Mouse (Mus musculus) layer of hippocampus, postnatal 10 days (tissue): ENCODE measurements around the gene Dgat2. TPM values are rescaled to one million over a fixed set of nuclear protein-coding genes. Genes with fewer than 3 reads are reported as not detected.

Source experiments
- DNase-seq, 2 experiments: peaks; one replicate each; pipeline ENCODE4 v3.0.0; 2021; ENCODE audit warnings: low spot score in 2 of 2
- total RNA-seq, 2 experiments: library from RNA; stranded (reverse); gene quantifications; 2 replicates each; pipeline ENCODE4 v1.2.3; 2021

Dgat2 gene
- total RNA-seq, 2 experiments from 2014 or later = 77.9 to 82.9 TPM

DNA sequence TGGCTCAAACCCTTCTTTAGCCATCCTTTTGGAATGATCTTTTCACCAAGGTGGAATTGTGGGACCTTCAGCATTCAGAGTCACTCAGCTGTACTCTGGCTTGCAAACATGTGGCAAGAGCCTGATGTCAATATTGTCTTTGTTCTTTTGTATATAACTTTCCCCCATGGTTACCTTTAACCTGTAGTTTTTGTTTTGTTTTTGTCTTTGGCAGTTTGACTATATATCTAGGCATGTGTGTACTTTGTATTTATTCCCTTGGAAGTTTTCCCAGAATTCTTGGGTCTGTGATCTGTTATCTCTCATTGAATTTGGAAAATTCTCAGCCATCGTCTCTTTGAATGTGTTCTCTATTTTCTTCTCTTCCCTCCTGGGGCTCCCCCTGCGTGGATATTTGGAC is 12.0 kb upstream of the Dgat2 start:
- DNase-seq = no peak

DNA sequence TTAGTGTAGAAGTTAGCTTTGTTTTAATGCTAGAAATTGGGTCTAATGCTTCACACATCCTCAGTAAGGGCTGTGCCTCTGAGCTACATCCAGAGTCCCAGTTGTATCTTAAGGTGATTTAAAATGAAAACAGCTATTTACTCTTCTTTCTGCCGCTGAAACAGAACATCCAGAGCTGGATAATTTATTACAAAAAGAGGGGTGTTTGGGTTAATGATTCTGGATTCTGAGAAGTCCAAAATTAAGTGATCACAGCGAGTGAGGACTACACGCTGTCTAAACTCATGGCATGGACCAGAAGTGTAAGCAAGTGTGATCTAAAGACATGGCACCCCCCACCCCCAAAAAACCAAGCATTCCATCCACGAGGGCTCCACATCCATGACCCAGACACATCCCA is 11.4 kb upstream of the Dgat2 start:
- no peak for DNase-seq

- no peak for DNase-seq
These were observed 8.9 kb upstream of the Dgat2 start for GRCm38 (mm10) chr7:99191411-99191810.

GRCm38 (mm10) chr7:99189885-99190284 is 7.4 kb upstream of the Dgat2 start:
- DNase-seq = no peak

DNA sequence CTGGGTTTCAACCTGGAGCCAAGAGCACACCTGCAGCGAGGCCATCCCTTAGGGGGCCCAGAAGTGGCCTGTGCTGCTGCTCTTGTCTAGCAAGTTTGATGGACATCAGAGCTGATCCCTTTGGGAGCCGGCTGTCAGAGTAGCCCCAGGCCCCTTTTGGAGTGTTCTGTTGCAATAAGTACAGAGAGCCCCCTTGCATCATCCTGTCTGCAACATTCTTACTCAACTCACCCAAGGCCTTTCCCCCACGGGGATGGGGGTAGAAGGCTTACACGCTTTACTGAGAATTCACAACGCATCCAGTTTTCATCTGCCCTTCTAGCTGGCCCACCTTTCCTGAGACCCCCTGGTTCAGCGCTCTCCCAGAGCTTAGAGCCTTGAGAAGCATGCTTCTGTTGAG is 6.1 kb upstream of the Dgat2 start:
- DNase-seq = no peak

- no peak for DNase-seq
These were observed 4.9 kb upstream of the Dgat2 start for GRCm38 (mm10) chr7:99187451-99187850.

- no peak for DNase-seq
These were observed 2.9 kb upstream of the Dgat2 start for GRCm38 (mm10) chr7:99185405-99185804.

DNA sequence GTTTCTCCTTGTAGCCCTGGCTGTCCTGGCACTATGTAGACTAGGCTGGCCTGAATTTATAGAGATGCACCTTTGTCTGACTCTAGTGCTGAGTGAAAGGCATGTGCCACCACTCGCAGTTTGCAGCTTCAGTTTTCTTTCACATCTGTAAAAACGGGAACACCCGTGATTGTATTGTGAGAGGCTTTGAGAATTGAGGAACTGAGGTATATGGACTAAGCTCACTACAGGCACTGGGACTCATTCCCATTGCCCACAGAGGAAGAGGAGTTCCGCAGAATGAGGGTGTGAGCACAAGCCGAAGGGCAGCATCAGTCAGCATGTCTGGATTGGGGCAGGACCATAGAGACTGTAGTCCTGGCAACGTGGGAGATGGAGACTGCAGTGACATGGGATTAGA is 1.2 kb upstream of the Dgat2 start:
- no peak for DNase-seq

DNA sequence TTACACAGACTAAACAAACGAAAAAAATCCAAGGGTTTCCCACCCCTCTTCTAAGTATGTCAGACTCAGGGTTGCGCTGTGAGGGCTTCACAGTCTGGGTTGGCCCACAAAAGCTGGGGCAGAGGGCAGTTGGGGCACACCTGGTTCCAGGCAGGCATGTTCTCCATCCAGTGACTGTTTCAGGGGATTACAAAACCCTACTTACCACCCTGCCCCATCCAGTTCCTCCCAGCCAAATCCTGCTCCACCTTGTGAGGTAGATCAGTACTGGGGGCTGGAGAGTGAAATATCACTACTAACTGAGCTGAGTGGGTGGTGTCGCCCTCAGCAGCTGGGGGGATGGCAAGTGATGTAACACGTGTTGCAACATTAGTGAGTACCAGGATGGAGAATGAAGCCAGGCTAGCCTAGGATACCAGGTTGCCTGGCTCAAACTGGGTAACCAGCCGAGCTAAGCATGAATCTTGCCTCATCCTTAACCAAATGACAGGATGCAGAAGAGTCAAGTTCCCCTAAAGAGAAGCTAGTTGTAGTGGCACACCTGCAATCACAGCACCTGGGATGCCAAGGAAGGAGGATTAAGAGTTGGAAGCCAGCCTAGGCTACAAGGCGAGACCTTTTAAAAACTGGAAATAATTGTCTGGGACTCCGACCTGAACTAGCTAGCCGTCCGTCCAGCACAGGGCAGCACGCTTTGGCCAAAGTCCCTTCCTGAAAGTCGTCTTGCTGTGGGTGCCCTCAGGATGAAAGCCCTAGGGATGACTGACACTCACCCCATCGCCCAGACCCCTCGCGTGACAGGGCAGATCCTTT is 694 bp downstream of the Dgat2 start:
- peak; percentile 18 to 30 for DNase-seq

GRCm38 (mm10) chr7:99180162-99180561 is 2.4 kb downstream of the Dgat2 start:
- DNase-seq = no peak

- no peak for DNase-seq
These were observed 3.2 kb downstream of the Dgat2 start for GRCm38 (mm10) chr7:99179271-99179670.

GRCm38 (mm10) chr7:99177386-99177785 is 5.1 kb downstream of the Dgat2 start:
- no peak for DNase-seq

DNA sequence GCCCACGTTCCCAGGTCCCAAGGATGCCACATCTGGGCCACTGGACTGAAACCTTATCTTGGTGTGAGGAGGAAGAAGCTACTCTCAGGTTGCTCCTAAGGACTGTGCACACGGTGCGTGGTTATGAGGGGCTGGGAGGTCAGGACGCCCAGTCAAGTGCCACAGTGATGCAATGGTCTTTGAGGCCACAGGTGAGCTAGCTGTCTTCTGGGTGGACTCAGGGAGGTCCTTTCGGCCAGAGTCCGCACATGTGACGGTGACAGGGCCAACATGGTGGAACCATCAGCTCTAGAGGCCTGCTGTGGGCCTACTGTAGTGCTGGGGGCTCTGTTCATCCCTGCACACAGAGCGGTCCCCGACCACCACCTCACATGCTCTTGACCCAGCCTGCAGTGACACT is 6.9 kb downstream of the Dgat2 start:
- DNase-seq = no peak

DNA sequence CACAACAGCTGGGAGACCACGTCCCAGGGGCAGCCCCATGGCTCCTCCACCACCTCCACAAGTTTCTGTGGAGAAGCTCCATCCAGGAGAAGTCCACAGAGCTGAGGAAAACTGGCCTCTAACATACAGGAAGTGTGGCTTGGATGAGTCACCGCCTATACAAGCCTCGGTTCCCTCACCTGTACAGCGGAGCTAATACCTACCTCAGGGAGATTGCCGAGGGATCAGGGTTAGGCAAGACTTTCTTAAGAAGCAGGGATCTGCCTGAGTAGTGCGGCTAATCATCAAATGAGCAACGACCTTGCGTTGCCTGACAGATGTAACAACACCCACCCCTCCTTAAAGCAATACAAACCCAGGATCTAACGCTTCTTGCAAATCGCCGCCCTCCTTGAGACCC is 7.4 kb downstream of the Dgat2 start:
- DNase-seq = no peak

DNA sequence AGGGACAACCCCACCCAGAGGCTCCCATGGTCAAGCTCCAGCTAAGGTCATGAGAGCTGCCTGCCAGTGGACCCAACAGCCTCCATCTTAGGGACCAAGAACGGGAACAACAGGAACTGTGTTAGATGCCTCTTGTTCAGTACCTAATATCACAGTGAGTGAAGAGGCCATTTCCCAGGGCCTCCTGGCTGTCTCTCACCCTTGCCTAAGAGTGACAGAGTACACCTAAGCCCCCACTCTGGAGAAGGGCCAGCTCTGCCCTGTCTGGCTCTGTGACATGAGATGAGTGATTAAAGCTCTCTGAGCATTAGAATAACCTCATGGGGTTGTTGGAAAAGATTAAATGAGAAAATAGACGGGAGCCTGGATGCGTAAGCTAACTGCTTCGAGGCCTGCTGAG is 8.5 kb downstream of the Dgat2 start:
- no peak for DNase-seq

DNA sequence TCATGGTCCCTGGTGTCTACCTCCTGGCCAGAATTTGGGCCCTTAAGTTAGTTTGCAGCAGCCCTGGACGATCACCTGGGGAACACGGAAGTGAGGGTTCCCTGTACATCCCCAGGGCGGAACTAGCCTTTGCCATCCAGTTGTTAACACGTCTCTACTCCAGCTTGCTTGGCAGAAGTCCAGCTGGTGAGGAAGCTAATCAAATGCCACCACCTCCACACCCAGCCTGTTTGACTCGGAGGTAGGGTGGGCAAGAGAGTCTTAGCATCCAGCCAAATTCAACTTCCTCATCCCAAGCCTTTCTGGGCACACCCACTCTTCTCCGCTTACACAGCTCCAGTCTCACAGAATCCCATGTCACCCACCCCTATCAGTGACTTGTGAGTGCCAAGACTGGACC is 9.6 kb downstream of the Dgat2 start:
- DNase-seq = no peak

DNA sequence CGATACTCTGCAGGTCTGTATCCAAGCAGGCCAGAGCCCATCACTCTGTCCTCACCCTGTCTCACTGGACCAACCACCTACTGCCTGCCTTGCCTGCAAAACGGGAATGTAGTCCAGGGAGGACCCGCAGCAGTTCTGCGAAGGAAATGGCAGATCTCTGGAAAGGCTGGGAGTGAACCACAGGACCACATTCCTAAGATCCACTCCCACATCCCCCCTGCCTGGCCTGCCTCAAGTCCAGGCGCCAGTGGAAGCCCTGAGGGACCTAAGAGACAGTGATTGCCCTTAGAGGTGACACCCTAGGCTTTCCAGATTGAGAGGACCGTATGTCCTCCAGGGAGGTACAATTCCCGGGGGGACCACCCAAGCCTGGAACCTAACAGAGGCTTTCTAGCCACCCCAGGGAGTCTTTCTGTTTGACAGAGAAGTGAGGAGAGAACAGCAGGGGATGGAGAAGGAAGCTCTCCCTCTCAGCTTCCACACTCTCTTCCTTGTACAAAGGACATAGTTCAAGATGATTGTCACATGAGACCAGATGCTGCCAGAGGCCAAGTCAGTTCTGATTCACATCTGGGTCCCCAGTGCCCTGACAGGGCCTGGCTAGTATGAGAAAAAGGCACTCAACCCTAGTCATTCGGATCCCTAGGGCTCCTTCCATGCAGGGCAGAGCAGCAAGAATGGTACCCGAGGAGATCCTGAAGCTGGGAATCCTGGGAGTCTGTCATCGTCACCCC is 10.6 kb downstream of the Dgat2 start:
- DNase-seq = no peak

DNA sequence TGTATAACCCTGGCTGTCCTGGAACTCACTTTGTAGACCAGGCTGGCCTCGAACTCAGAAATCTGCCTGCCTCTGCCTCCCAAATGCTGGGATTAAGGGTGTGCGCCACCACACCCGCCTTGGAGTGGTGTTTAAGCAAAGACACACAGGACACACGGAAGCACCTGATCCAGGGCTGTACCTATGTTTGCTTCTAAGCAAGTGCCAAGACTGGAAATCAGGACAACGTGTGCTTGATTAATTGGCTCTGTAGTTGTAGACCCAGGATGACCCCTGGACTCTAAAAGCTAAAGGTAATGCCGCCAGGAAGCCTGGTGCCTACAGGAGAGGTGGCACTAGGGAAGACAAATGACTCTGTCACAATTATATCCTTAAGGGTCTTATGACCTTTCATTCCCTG is 12.0 kb downstream of the Dgat2 start:
- DNase-seq = no peak

- DNase-seq = no peak
These were observed 12.7 kb downstream of the Dgat2 start for GRCm38 (mm10) chr7:99169717-99170403.

- DNase-seq = no peak
These were observed 13.8 kb downstream of the Dgat2 start for GRCm38 (mm10) chr7:99168756-99169155.

DNA sequence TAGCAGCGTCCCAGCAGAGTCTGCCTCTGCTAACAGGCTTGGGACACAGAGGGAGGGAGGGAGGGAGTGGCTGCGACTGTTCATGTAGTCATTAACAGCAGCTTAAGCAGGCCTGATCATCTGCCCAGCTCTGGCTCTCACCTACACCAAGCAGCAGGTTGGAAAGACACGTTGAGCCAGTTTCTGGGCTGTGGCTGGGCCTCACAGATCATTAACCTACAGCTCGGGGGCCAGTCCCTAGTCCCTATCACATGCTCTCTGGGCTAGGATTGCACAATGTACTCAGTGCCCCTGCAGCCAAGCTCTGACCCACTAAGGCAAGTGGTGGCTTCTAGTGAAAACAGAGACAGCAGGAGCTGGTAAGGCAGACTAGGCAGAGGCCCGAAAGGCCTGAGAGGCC is 14.6 kb downstream of the Dgat2 start:
- no peak for DNase-seq

DNA sequence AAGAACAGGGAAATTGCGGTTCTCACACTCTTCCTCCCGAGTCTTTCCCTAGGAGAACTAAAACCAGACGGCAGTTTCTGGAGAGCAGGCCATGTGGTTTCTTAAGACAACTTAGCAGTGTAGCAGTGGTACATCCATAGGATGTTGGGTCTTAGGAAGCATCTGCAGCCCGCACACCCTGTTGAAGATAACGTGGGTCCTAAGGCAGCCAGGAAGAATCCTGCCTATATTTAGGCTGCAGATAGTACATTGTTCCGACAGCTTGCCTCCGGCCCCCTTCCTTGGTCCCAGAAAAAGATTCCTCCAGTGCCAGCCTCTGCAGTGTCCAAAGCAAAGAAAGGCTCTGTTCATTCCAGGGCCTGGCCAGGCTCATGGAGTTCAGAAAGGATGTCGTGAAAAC is 16.4 kb downstream of the Dgat2 start:
- DNase-seq = no peak
